Mouse (Mus musculus): Measurements from ENCODE around the gene Galnt6. TPM values are rescaled to one million over a fixed set of nuclear protein-coding genes. Genes with fewer than 3 reads are reported as not detected.

The Galnt6 gene
- polyA plus RNA-seq, 1 experiment from 2014 or later: 1.1 TPM

- H3K36me3 ChIP-seq: no peaks in the 10 kb centered on the region
- ATAC-seq (ENCODE audit: low FRiP score, low read depth): no peak
- H3K9ac ChIP-seq: no peak overlapping the region
- WGBS: 75% methylated on average over 2 of the region's 2 CpGs
- H3K4me2 ChIP-seq (replicated peaks): no peak overlapping the region
- no peaks in the 10 kb centered on the region for H3K9me3 ChIP-seq
- H3K4me1 ChIP-seq: peaks cover 9% of the 10 kb centered on the region
- peaks cover 3% of the 10 kb centered on the region; the same call in 1 of the 2 replicates for H3K27me3 ChIP-seq
- no peak overlapping the region for H3K4me3 ChIP-seq
- H3K27ac ChIP-seq: no peak overlapping the region
Observed at GRCm38 (mm10) chr15:100752439-100752838, 23.3 kb upstream of the Galnt6 start.

GRCm38 (mm10) chr15:100749751-100750538 is 20.8 kb upstream of the Galnt6 start:
- no peak overlapping the region for H3K9ac ChIP-seq
- 68% methylated on average over 10 of the region's 10 CpGs for WGBS

GRCm38 (mm10) chr15:100748584-100748983 is 19.4 kb upstream of the Galnt6 start:
- peaks cover 7% of the 10 kb centered on the region for H3K27me3 ChIP-seq
- no peak overlapping the region for H3K27ac ChIP-seq
- no peaks in the 10 kb centered on the region for H3K9me3 ChIP-seq
- no peaks in the 10 kb centered on the region for H3K36me3 ChIP-seq
- ATAC-seq (ENCODE audit: low FRiP score, low read depth): no peak
- H3K4me1 ChIP-seq: peaks cover 9% of the 10 kb centered on the region
- H3K9ac ChIP-seq: no peak overlapping the region
- WGBS: 95% methylated on average over 3 of the region's 3 CpGs
- H3K4me2 ChIP-seq (replicated peaks): no peak overlapping the region
- no peak overlapping the region for H3K4me3 ChIP-seq

More at GRCm38 (mm10) chr15:100749751-100750538, 20.8 kb upstream of the Galnt6 start:
- H3K36me3 ChIP-seq: no peaks in the 10 kb centered on the region
- peaks cover 7% of the 10 kb centered on the region for H3K27me3 ChIP-seq
- no peaks in the 10 kb centered on the region for H3K9me3 ChIP-seq
- H3K27ac ChIP-seq: no peak overlapping the region
- no peak overlapping the region for H3K4me2 ChIP-seq (replicated peaks)
- ATAC-seq (ENCODE audit: low FRiP score, low read depth): no peak
- H3K4me1 ChIP-seq: peaks cover 9% of the 10 kb centered on the region
- H3K4me3 ChIP-seq: no peak overlapping the region

- ATAC-seq (ENCODE audit: low FRiP score, low read depth): peak; percentile 51; the same call in 1 of the 2 replicates
- 3% methylated on average over 27 of the region's 27 CpGs for WGBS
- peaks cover 7% of the 10 kb centered on the region for H3K27me3 ChIP-seq
Observed at GRCm38 (mm10) chr15:100747121-100747963, 18.2 kb upstream of the Galnt6 start.

GRCm38 (mm10) chr15:100746478-100747120 is 17.4 kb upstream of the Galnt6 start:
- Histone ChIP-seq H3K27me3 (peaks cover 7% of the 10 kb centered on the region), H3K4me1 (peaks cover 9% of the 10 kb centered on the region), H3K27ac (no peak overlapping the region), H3K36me3 (no peaks in the 10 kb centered on the region), H3K9ac (no peak overlapping the region), H3K4me2 (replicated peaks) (peak overlapping the region; percentile 65), H3K9me3 (no peaks in the 10 kb centered on the region), H3K4me3 (peak overlapping the region; percentile 32)
- 18% methylated on average over 6 of the region's 6 CpGs for WGBS
- ATAC-seq (ENCODE audit: low FRiP score, low read depth): no peak

More at GRCm38 (mm10) chr15:100747121-100747963, 18.2 kb upstream of the Galnt6 start:
- no peaks in the 10 kb centered on the region for H3K36me3 ChIP-seq
- H3K27ac ChIP-seq: no peak overlapping the region
- H3K4me3 ChIP-seq: peak overlapping the region; percentile 32
- H3K9ac ChIP-seq: no peak overlapping the region
- peak overlapping the region; percentile 65 for H3K4me2 ChIP-seq (replicated peaks)
- H3K9me3 ChIP-seq: no peaks in the 10 kb centered on the region
- H3K4me1 ChIP-seq: peaks cover 9% of the 10 kb centered on the region

GRCm38 (mm10) chr15:100743238-100743637 is 14.1 kb upstream of the Galnt6 start:
- H3K9me3 ChIP-seq: no peaks in the 10 kb centered on the region
- peaks cover 12% of the 10 kb centered on the region; the same call in 1 of the 2 replicates for H3K27me3 ChIP-seq
- no peak overlapping the region for H3K4me2 ChIP-seq (replicated peaks)
- peaks cover 9% of the 10 kb centered on the region for H3K4me1 ChIP-seq
- ATAC-seq (ENCODE audit: low FRiP score, low read depth): no peak
- H3K27ac ChIP-seq: no peak overlapping the region
- WGBS: 89% methylated on average over 6 of the region's 6 CpGs
- H3K36me3 ChIP-seq: no peaks in the 10 kb centered on the region
- H3K4me3 ChIP-seq: no peak overlapping the region
- H3K9ac ChIP-seq: no peak overlapping the region

GRCm38 (mm10) chr15:100739442-100739841 is 10.3 kb upstream of the Galnt6 start:
- no peak for ATAC-seq (ENCODE audit: low FRiP score, low read depth)
- Histone ChIP-seq H3K9me3 (no peaks in the 10 kb centered on the region), H3K27ac (no peak overlapping the region), H3K4me1 (no peaks in the 10 kb centered on the region), H3K9ac (no peak overlapping the region), H3K36me3 (no peaks in the 10 kb centered on the region), H3K4me2 (replicated peaks) (no peak overlapping the region), H3K4me3 (no peak overlapping the region), H3K27me3 (0 out of 2 replicates have a peak, but pooled peaks cover 9% of the 10 kb centered on the region)
- 86% methylated on average over 6 of the region's 6 CpGs for WGBS

GRCm38 (mm10) chr15:100738351-100738781 is 9.2 kb upstream of the Galnt6 start:
- Histone ChIP-seq H3K9ac (no peak overlapping the region), H3K4me1 (no peaks in the 10 kb centered on the region), H3K4me3 (no peak overlapping the region), H3K27ac (no peak overlapping the region), H3K4me2 (replicated peaks) (no peak overlapping the region), H3K27me3 (0 out of 2 replicates have a peak, but pooled peaks cover 9% of the 10 kb centered on the region), H3K36me3 (no peaks in the 10 kb centered on the region), H3K9me3 (no peaks in the 10 kb centered on the region)
- 76% methylated on average over 7 of the region's 7 CpGs for WGBS
- no peak for ATAC-seq (ENCODE audit: low FRiP score, low read depth)

GRCm38 (mm10) chr15:100737667-100738066 is 8.5 kb upstream of the Galnt6 start:
- H3K4me1 ChIP-seq: no peaks in the 10 kb centered on the region; the same call in 1 of the 2 replicates
- no peak overlapping the region for H3K4me3 ChIP-seq
- ATAC-seq (ENCODE audit: low FRiP score, low read depth): no peak
- H3K27me3 ChIP-seq: 0 out of 2 replicates have a peak, but pooled peaks cover 9% of the 10 kb centered on the region
- H3K36me3 ChIP-seq: no peaks in the 10 kb centered on the region
- no peak overlapping the region for H3K27ac ChIP-seq
- 87% methylated on average over 3 of the region's 3 CpGs for WGBS
- H3K9ac ChIP-seq: no peak overlapping the region
- H3K9me3 ChIP-seq: no peaks in the 10 kb centered on the region
- no peak overlapping the region for H3K4me2 ChIP-seq (replicated peaks)

GRCm38 (mm10) chr15:100735953-100736300 is 6.8 kb upstream of the Galnt6 start:
- Histone ChIP-seq H3K4me1 (no peaks in the 10 kb centered on the region; the same call in 1 of the 2 replicates), H3K36me3 (no peaks in the 10 kb centered on the region), H3K9ac (no peak overlapping the region), H3K27me3 (peaks cover 25% of the 10 kb centered on the region), H3K9me3 (no peaks in the 10 kb centered on the region), H3K4me2 (replicated peaks) (no peak overlapping the region), H3K27ac (no peak overlapping the region), H3K4me3 (no peak overlapping the region)
- 89% methylated on average over 9 of the region's 9 CpGs for WGBS
- no peak for ATAC-seq (ENCODE audit: low FRiP score, low read depth)

- 91% methylated on average over 14 of the region's 15 CpGs for WGBS
Observed at GRCm38 (mm10) chr15:100735095-100735952, 6.1 kb upstream of the Galnt6 start.

More at GRCm38 (mm10) chr15:100735095-100735952, 6.1 kb upstream of the Galnt6 start:
- Histone ChIP-seq H3K36me3 (no peaks in the 10 kb centered on the region), H3K9me3 (no peaks in the 10 kb centered on the region), H3K9ac (no peak overlapping the region), H3K27me3 (peaks cover 31% of the 10 kb centered on the region), H3K4me2 (replicated peaks) (no peak overlapping the region), H3K27ac (no peak overlapping the region), H3K4me3 (no peak overlapping the region), H3K4me1 (no peaks in the 10 kb centered on the region; the same call in 1 of the 2 replicates)
- no peak for ATAC-seq (ENCODE audit: low FRiP score, low read depth)

All from limb, embryonic 13.5 days (tissue).